In the genomic region with DNA sequence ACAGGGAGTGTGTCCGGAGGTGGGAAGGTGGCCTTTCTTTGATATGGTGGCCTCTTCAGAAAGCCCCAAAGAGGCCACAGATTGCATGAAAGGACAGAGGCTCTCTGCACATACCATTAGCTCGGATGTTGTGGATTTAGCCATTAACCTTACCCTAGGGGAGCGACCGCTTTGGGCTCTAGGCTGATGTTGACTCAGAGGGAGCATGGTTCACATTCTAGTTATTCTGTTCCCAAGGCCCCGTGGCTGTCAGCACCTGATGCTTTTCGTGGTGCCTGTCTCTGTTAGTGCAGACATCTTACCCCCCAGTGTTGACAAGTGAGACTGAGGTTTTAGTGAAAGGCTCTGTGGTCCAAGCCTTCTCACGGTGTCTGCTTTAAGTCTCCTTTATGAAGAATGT, we compare ENCODE assay signal across 17 mouse cellular contexts.
DNase-seq lines count a peak whose midpoint lies in the region; ATAC-seq and TF ChIP-seq lines count a peak whose summit lies in the region.
"Had no signal": no experiment of that assay in that cellular context is flagged by ENCODE, and none has a peak within 500 bp of the region (broad histone marks: within the 10 kb centered on the region; RNA-seq: fewer than 3 reads in every experiment).

No protein-coding gene starts in this region.

- H3K36me3 ChIP-seq in heart, embryonic 16.5 days (ENCODE audit: control insufficient read depth, insufficient read depth) = no peaks in the 10 kb centered on the region
- no peaks in the 10 kb centered on the region for H3K36me3 ChIP-seq in heart, adult 2 months (ENCODE audit: control insufficient read depth, insufficient read depth, low read length)
- H3K36me3 ChIP-seq in midbrain, embryonic 10.5 days = no peaks in the 10 kb centered on the region
- H3K36me3 ChIP-seq in midbrain, embryonic 15.5 days (replicated peaks) = no peaks in the 10 kb centered on the region
- H3K36me3 ChIP-seq in liver, embryonic 16.5 days (ENCODE audit: control insufficient read depth, insufficient read depth) = no peaks in the 10 kb centered on the region
- H3K36me3 ChIP-seq: limb, embryonic 15.5 days; neural tube, embryonic 12.5 days had no signal

- no peak overlapping the region for H3K4me3 ChIP-seq in heart, embryonic 16.5 days (ENCODE audit: low read length)
- H3K4me3 ChIP-seq in heart, adult 2 months = no peak overlapping the region
- no peak overlapping the region for H3K4me3 ChIP-seq in midbrain, embryonic 10.5 days
- H3K4me3 ChIP-seq in midbrain, embryonic 15.5 days = no peak overlapping the region
- no peak overlapping the region for H3K4me3 ChIP-seq in liver, embryonic 16.5 days (ENCODE audit: low read depth, low read length)
- H3K4me3 ChIP-seq: limb, embryonic 15.5 days; neural tube, embryonic 12.5 days had no signal

- peaks cover 57% of the 10 kb centered on the region for H3K4me1 ChIP-seq in heart, embryonic 16.5 days (ENCODE audit: control insufficient read depth, insufficient read depth, low read length)
- peaks cover 1% of the 10 kb centered on the region for H3K4me1 ChIP-seq in heart, adult 2 months (ENCODE audit: control insufficient read depth, insufficient read depth, low read length)
- peaks cover 62% of the 10 kb centered on the region for H3K4me1 ChIP-seq in midbrain, embryonic 10.5 days
- peaks cover 7% of the 10 kb centered on the region; the same call in 1 of the 2 replicates for H3K4me1 ChIP-seq in midbrain, embryonic 15.5 days
- H3K4me1 ChIP-seq in liver, embryonic 16.5 days (ENCODE audit: control insufficient read depth, low read depth, low read length) = peaks cover 3% of the 10 kb centered on the region; the same call in 1 of the 2 replicates

- TF ChIP-seq EP300 in heart, adult 2 months (IDR thresholded peaks at IDR 0.05; ENCODE audit: insufficient read depth, low read depth, low read length) = no peak

- H3K27me3 ChIP-seq in heart, embryonic 16.5 days (ENCODE audit: control insufficient read depth, insufficient read depth, low read length) = no peaks in the 10 kb centered on the region
- no peaks in the 10 kb centered on the region for H3K27me3 ChIP-seq in heart, adult 2 months (ENCODE audit: control insufficient read depth, insufficient read depth, low read length)
- H3K27me3 ChIP-seq in midbrain, embryonic 10.5 days (ENCODE audit: low read depth, poor library complexity, severe bottlenecking) = no peaks in the 10 kb centered on the region
- H3K27me3 ChIP-seq in midbrain, embryonic 15.5 days (replicated peaks) = no peaks in the 10 kb centered on the region
- no peaks in the 10 kb centered on the region for H3K27me3 ChIP-seq in liver, embryonic 16.5 days (ENCODE audit: control insufficient read depth, insufficient read depth, low read depth, low read length)
- H3K27me3 ChIP-seq: neural tube, embryonic 12.5 days had no signal

- no peak for ATAC-seq in heart, embryonic 16.5 days (replicated peaks; ENCODE audit: extremely low read depth, insufficient read depth, low FRiP score)
- ATAC-seq in midbrain, embryonic 15.5 days (replicated peaks) = no peak
- peak; percentile 72 for ATAC-seq in liver, embryonic 16.5 days (ENCODE audit: low read depth)
- ATAC-seq: CD4-positive, CD25-positive, alpha-beta regulatory T cell, adult 4 months; forebrain, embryonic 16.5 days; inflammation-experienced regulatory T-cells, adult 6 months had no signal

- intact Hi-C loops in heart, adult 2 months (cut with DNase I) = no loop called here

- DNase-seq in embryo, embryonic 10 days (ENCODE audit: low spot score) = peak; percentile 57
- DNase-seq in embryo, embryonic 9.5 days (ENCODE audit: extremely low spot score) = no peak
- DNase-seq in heart, adult 2 months = no peak
- no peak for DNase-seq in midbrain, embryonic 10.5 days (ENCODE audit: low spot score)
- no peak for DNase-seq in cerebellum, postnatal 10 days
- DNase-seq: cerebellum, adult 9-10 months; kidney, postnatal 25 days; lung, postnatal 14 days; spleen, adult 18-20 months had no signal

- whole genome bisulfite sequencing in heart, embryonic 16.5 days = 21% methylated on average over 7 of the region's 7 CpGs
- 75% methylated on average over 7 of the region's 7 CpGs for WGBS in heart, adult 2 months
- WGBS in midbrain, embryonic 10.5 days = 42% methylated on average over 7 of the region's 7 CpGs
- WGBS in midbrain, embryonic 15.5 days = 46% methylated on average over 7 of the region's 7 CpGs
- 48% methylated on average over 7 of the region's 7 CpGs for WGBS in liver, embryonic 16.5 days (ENCODE audit: insufficient replicate concordance)

- peak overlapping the region; percentile 13; the same call in 1 of the 2 replicates for H3K4me2 ChIP-seq in heart, embryonic 16.5 days (ENCODE audit: low read depth, low read length)
- H3K4me2 ChIP-seq in midbrain, embryonic 15.5 days = no peak overlapping the region
- no peak overlapping the region for H3K4me2 ChIP-seq in liver, embryonic 16.5 days (ENCODE audit: low read depth, low read length)
- H3K4me2 ChIP-seq: limb, embryonic 15.5 days; neural tube, embryonic 12.5 days had no signal

- H3K9me3 ChIP-seq in heart, embryonic 16.5 days (replicated peaks; ENCODE audit: control insufficient read depth, low read length) = no peaks in the 10 kb centered on the region
- no peaks in the 10 kb centered on the region for H3K9me3 ChIP-seq in midbrain, embryonic 10.5 days (replicated peaks)
- no peaks in the 10 kb centered on the region for H3K9me3 ChIP-seq in midbrain, embryonic 15.5 days
- no peaks in the 10 kb centered on the region for H3K9me3 ChIP-seq in liver, embryonic 16.5 days (replicated peaks; ENCODE audit: control insufficient read depth, low read length)
- H3K9me3 ChIP-seq: limb, embryonic 15.5 days; neural tube, embryonic 12.5 days had no signal

- no peak for TF ChIP-seq CTCF in heart, adult 2 months (IDR thresholded peaks at IDR 0.05)

- TF ChIP-seq POLR2A in heart, adult 2 months (IDR thresholded peaks at IDR 0.05; ENCODE audit: insufficient read depth, low read depth, low read length) = no peak

- no peaks in the 10 kb centered on the region for H3K79me2 ChIP-seq in heart, adult 2 months (replicated peaks; ENCODE audit: control insufficient read depth, insufficient read depth, low read length)

- peak overlapping the region; percentile 22; the same call in 1 of the 2 replicates for H3K27ac ChIP-seq in heart, embryonic 16.5 days (ENCODE audit: low read length)
- no peak overlapping the region for H3K27ac ChIP-seq in heart, adult 2 months
- H3K27ac ChIP-seq in midbrain, embryonic 10.5 days (replicated peaks) = 0 out of 2 replicates have a peak overlapping the region, but pooled peaks have one; percentile 17
- no peak overlapping the region for H3K27ac ChIP-seq in midbrain, embryonic 15.5 days
- H3K27ac ChIP-seq in liver, embryonic 16.5 days (ENCODE audit: low read length) = no peak overlapping the region
- H3K27ac ChIP-seq: limb, embryonic 15.5 days; neural tube, embryonic 12.5 days had no signal

- H3K9ac ChIP-seq in heart, embryonic 16.5 days (ENCODE audit: low read length) = peak overlapping the region; percentile 40; the same call in 1 of the 2 replicates
- H3K9ac ChIP-seq in heart, adult 2 months (ENCODE audit: low read depth, low read length) = no peak overlapping the region
- H3K9ac ChIP-seq in midbrain, embryonic 15.5 days = no peak overlapping the region
- H3K9ac ChIP-seq in liver, embryonic 16.5 days (ENCODE audit: low read depth, low read length) = no peak overlapping the region
- H3K9ac ChIP-seq: limb, embryonic 15.5 days; neural tube, embryonic 12.5 days had no signal

Comparison
In these comparisons a context has a peak if more than half of its experiments do, and no peak if none do; other contexts are left out.
1. H3K27ac ChIP-seq: peak in heart, embryonic 16.5 days (single experiment) and midbrain, embryonic 10.5 days (single experiment); none in heart, adult 2 months (single experiment), midbrain, embryonic 15.5 days (single experiment) and liver, embryonic 16.5 days (single experiment).